Mouse (Mus musculus): ENCODE measurements around the gene Rps12-ps3. TPM values are rescaled to one million over a fixed set of nuclear protein-coding genes. Genes with fewer than 3 reads are reported as not detected.

Gene Rps12-ps3
- polyA plus RNA-seq, 1 experiment from 2014 or later, result 42.8 TPM

Other genes starting within 250 kb of the Rps12-ps3 start
- 6.9 and 7.0 TPM in 2 replicates for gene Shtn1, start 246.2 kb upstream of the Rps12-ps3 start, polyA plus RNA-seq (2014; fragmentation: Nextera tagmentation; extraction: Ambion mirVana)
- gene Vax1, start 152.2 kb upstream of the Rps12-ps3 start, polyA plus RNA-seq (2014; fragmentation: Nextera tagmentation; extraction: Ambion mirVana), result 0.26 TPM in 1 of 2 replicates, not detected in the other
- 0.18 TPM in 1 of 2 replicates, not detected in the other for gene Kcnk18, start 103.1 kb upstream of the Rps12-ps3 start, polyA plus RNA-seq (2014; fragmentation: Nextera tagmentation; extraction: Ambion mirVana)
- 7.9 and 9.0 TPM in 2 replicates for gene Slc18a2, start 61.4 kb upstream of the Rps12-ps3 start, polyA plus RNA-seq (2014; fragmentation: Nextera tagmentation; extraction: Ambion mirVana)
- gene Pdzd8, start 23.5 kb downstream of the Rps12-ps3 start, polyA plus RNA-seq (2014; fragmentation: Nextera tagmentation; extraction: Ambion mirVana), result 15.1 and 15.7 TPM in 2 replicates
- 6.9 and 7.5 TPM in 2 replicates for gene Emx2, start 136.1 kb downstream of the Rps12-ps3 start, polyA plus RNA-seq (2014; fragmentation: Nextera tagmentation; extraction: Ambion mirVana)

Measured in embryonic facial prominence, embryonic 14.5 days (tissue).